ENCODE assay signal across 27 mouse cellular contexts in genomic region chr1:105083551-105084103, GRCm38 (mm10).
DNase-seq lines count a peak whose midpoint lies in the region; ATAC-seq lines count a peak whose summit lies in the region.
"Had no signal": no experiment of that assay in that cellular context is flagged by ENCODE, and none has a peak within 500 bp of the region (broad histone marks: within the 10 kb centered on the region; RNA-seq: fewer than 3 reads in every experiment).

No protein-coding gene starts in this region.

- no peak for DNase-seq in frontal cortex, postnatal 10 days (ENCODE audit: low spot score in 2 of 2)
- DNase-seq in embryonic facial prominence, embryonic 11.5 days (ENCODE audit: low spot score), result peak; percentile 56
- DNase-seq in left cerebral cortex, adult 8-10 months (ENCODE audit: low spot score in 2 of 2), result no peak
- DNase-seq: adrenal gland, postnatal 10 days; cerebellum, adult 8-10 months; heart, postnatal 4 days; kidney, postnatal 4 days; left cerebral cortex, postnatal 4 days; lung, adult 18-20 months; lung, postnatal 10 days; right cerebral cortex, postnatal 14 days; spleen, adult 18-20 months had no signal

- H3K27ac ChIP-seq in neural tube, embryonic 14.5 days (ENCODE audit: low read depth, low read length), result no peak overlapping the region
- H3K27ac ChIP-seq in neural tube, embryonic 15.5 days (replicated peaks), result no peak overlapping the region
- no peak overlapping the region for H3K27ac ChIP-seq in embryonic facial prominence, embryonic 11.5 days (replicated peaks; ENCODE audit: low read depth, low read length)
- H3K27ac ChIP-seq in limb, embryonic 13.5 days, result no peak overlapping the region
- H3K27ac ChIP-seq: embryonic facial prominence, embryonic 15.5 days; heart, embryonic 15.5 days; hindbrain, embryonic 15.5 days; intestine, embryonic 15.5 days; left cerebral cortex, adult 2 months; liver, embryonic 12.5 days; midbrain, embryonic 13.5 days; neural tube, embryonic 13.5 days had no signal

- no peaks in the 10 kb centered on the region for H3K36me3 ChIP-seq in neural tube, embryonic 14.5 days (ENCODE audit: control insufficient read depth, insufficient read depth, low read length)
- no peaks in the 10 kb centered on the region for H3K36me3 ChIP-seq in neural tube, embryonic 15.5 days
- no peaks in the 10 kb centered on the region for H3K36me3 ChIP-seq in embryonic facial prominence, embryonic 11.5 days (replicated peaks; ENCODE audit: control insufficient read depth, insufficient read depth, low read depth, low read length)
- H3K36me3 ChIP-seq in limb, embryonic 13.5 days, result no peaks in the 10 kb centered on the region
- H3K36me3 ChIP-seq: embryonic facial prominence, embryonic 15.5 days; heart, embryonic 15.5 days; hindbrain, embryonic 15.5 days; intestine, embryonic 15.5 days; liver, embryonic 12.5 days; midbrain, embryonic 13.5 days; neural tube, embryonic 13.5 days had no signal

- H3K27me3 ChIP-seq in neural tube, embryonic 14.5 days (ENCODE audit: control insufficient read depth, insufficient read depth, low read length), result no peaks in the 10 kb centered on the region
- no peaks in the 10 kb centered on the region for H3K27me3 ChIP-seq in neural tube, embryonic 15.5 days (replicated peaks)
- no peaks in the 10 kb centered on the region for H3K27me3 ChIP-seq in embryonic facial prominence, embryonic 11.5 days (ENCODE audit: control insufficient read depth, insufficient read depth, low read length)
- H3K27me3 ChIP-seq in limb, embryonic 13.5 days, result peaks cover 11% of the 10 kb centered on the region; the same call in 1 of the 2 replicates
- H3K27me3 ChIP-seq: embryonic facial prominence, embryonic 15.5 days; heart, embryonic 15.5 days; hindbrain, embryonic 15.5 days; intestine, embryonic 15.5 days; liver, embryonic 12.5 days; midbrain, embryonic 13.5 days; neural tube, embryonic 13.5 days had no signal

- no peak overlapping the region for H3K4me3 ChIP-seq in neural tube, embryonic 14.5 days (ENCODE audit: low read depth, low read length)
- H3K4me3 ChIP-seq in neural tube, embryonic 15.5 days (replicated peaks), result no peak overlapping the region
- H3K4me3 ChIP-seq in embryonic facial prominence, embryonic 11.5 days (ENCODE audit: low read depth, low read length), result no peak overlapping the region
- H3K4me3 ChIP-seq in limb, embryonic 13.5 days, result no peak overlapping the region
- H3K4me3 ChIP-seq: embryonic facial prominence, embryonic 15.5 days; heart, embryonic 15.5 days; hindbrain, embryonic 15.5 days; intestine, embryonic 15.5 days; left cerebral cortex, adult 2 months; liver, embryonic 12.5 days; midbrain, embryonic 13.5 days; myocyte; neural tube, embryonic 13.5 days had no signal

- H3K9me3 ChIP-seq in neural tube, embryonic 14.5 days (ENCODE audit: control insufficient read depth, low read length), result no peaks in the 10 kb centered on the region
- no peaks in the 10 kb centered on the region for H3K9me3 ChIP-seq in neural tube, embryonic 15.5 days (replicated peaks)
- H3K9me3 ChIP-seq in embryonic facial prominence, embryonic 11.5 days (replicated peaks; ENCODE audit: control insufficient read depth, low read length), result no peaks in the 10 kb centered on the region
- H3K9me3 ChIP-seq in limb, embryonic 13.5 days, result no peaks in the 10 kb centered on the region
- H3K9me3 ChIP-seq: embryonic facial prominence, embryonic 15.5 days; heart, embryonic 15.5 days; hindbrain, embryonic 15.5 days; intestine, embryonic 15.5 days; liver, embryonic 12.5 days; midbrain, embryonic 13.5 days; neural tube, embryonic 13.5 days had no signal

- no peaks in the 10 kb centered on the region for H3K4me1 ChIP-seq in neural tube, embryonic 14.5 days (ENCODE audit: control insufficient read depth, insufficient read depth, low read length)
- no peaks in the 10 kb centered on the region for H3K4me1 ChIP-seq in neural tube, embryonic 15.5 days
- no peaks in the 10 kb centered on the region for H3K4me1 ChIP-seq in embryonic facial prominence, embryonic 11.5 days (ENCODE audit: control insufficient read depth, insufficient read depth, low read length)
- H3K4me1 ChIP-seq in limb, embryonic 13.5 days, result peaks cover 7% of the 10 kb centered on the region
- H3K4me1 ChIP-seq: heart, embryonic 15.5 days; hindbrain, embryonic 15.5 days; intestine, embryonic 15.5 days; liver, embryonic 12.5 days; midbrain, embryonic 13.5 days; neural tube, embryonic 13.5 days had no signal

- WGBS in neural tube, embryonic 14.5 days, result 55% methylated on average over 6 of the region's 6 CpGs
- 64% methylated on average over 6 of the region's 6 CpGs for WGBS in neural tube, embryonic 15.5 days
- WGBS in embryonic facial prominence, embryonic 11.5 days, result 56% methylated on average over 6 of the region's 6 CpGs
- 42% methylated on average over 6 of the region's 6 CpGs for WGBS in limb, embryonic 13.5 days

- ATAC-seq in frontal cortex, adult (ENCODE audit: low TSS enrichment), result peak; percentile 82
- peak; percentile 41 for ATAC-seq in neural tube, embryonic 14.5 days (ENCODE audit: low read depth)
- ATAC-seq in neural tube, embryonic 15.5 days (ENCODE audit: low FRiP score), result no peak
- peak; percentile 44; the same call in 1 of the 2 replicates for ATAC-seq in embryonic facial prominence, embryonic 11.5 days (replicated peaks; ENCODE audit: insufficient number of reproducible peaks, low FRiP score, low TSS enrichment, low read depth)
- peak; percentile 28; the same call in 1 of the 2 replicates for ATAC-seq in limb, embryonic 13.5 days (ENCODE audit: low FRiP score, low read depth)
- no peak for ATAC-seq in megakaryocyte-erythroid progenitor cell, adult 5-6 weeks (replicated peaks; ENCODE audit: low FRiP score, low TSS enrichment, poor library complexity, severe bottlenecking)
- ATAC-seq: forebrain, embryonic 16.5 days; intestine, embryonic 15.5 days; liver, embryonic 12.5 days; midbrain, embryonic 13.5 days had no signal

- no peak overlapping the region for H3K4me2 ChIP-seq in neural tube, embryonic 14.5 days (ENCODE audit: low read depth, low read length)
- H3K4me2 ChIP-seq in neural tube, embryonic 15.5 days, result no peak overlapping the region
- H3K4me2 ChIP-seq in embryonic facial prominence, embryonic 11.5 days (ENCODE audit: low read depth, low read length), result no peak overlapping the region
- H3K4me2 ChIP-seq in limb, embryonic 13.5 days (replicated peaks), result no peak overlapping the region
- H3K4me2 ChIP-seq: embryonic facial prominence, embryonic 15.5 days; heart, embryonic 15.5 days; hindbrain, embryonic 15.5 days; intestine, embryonic 15.5 days; liver, embryonic 12.5 days; midbrain, embryonic 13.5 days; neural tube, embryonic 13.5 days had no signal

- H3K9ac ChIP-seq in neural tube, embryonic 14.5 days (replicated peaks; ENCODE audit: low read depth, low read length), result no peak overlapping the region
- no peak overlapping the region for H3K9ac ChIP-seq in neural tube, embryonic 15.5 days (replicated peaks)
- no peak overlapping the region for H3K9ac ChIP-seq in embryonic facial prominence, embryonic 11.5 days (replicated peaks; ENCODE audit: low read length)
- H3K9ac ChIP-seq in limb, embryonic 13.5 days, result no peak overlapping the region
- H3K9ac ChIP-seq: embryonic facial prominence, embryonic 15.5 days; heart, embryonic 15.5 days; hindbrain, embryonic 15.5 days; intestine, embryonic 15.5 days; liver, embryonic 12.5 days; midbrain, embryonic 13.5 days; neural tube, embryonic 13.5 days had no signal

Comparison
In these comparisons a context has a peak if more than half of its experiments do, and no peak if none do; other contexts are left out.
1. ATAC-seq: peak in frontal cortex, adult (single experiment), neural tube, embryonic 14.5 days (single experiment), embryonic facial prominence, embryonic 11.5 days (single experiment) and limb, embryonic 13.5 days (single experiment); none in neural tube, embryonic 15.5 days (single experiment) and megakaryocyte-erythroid progenitor cell, adult 5-6 weeks (single experiment).